Mouse (Mus musculus): ENCODE measurements around the gene Olfr685.

Olfr685 gene

DNA sequence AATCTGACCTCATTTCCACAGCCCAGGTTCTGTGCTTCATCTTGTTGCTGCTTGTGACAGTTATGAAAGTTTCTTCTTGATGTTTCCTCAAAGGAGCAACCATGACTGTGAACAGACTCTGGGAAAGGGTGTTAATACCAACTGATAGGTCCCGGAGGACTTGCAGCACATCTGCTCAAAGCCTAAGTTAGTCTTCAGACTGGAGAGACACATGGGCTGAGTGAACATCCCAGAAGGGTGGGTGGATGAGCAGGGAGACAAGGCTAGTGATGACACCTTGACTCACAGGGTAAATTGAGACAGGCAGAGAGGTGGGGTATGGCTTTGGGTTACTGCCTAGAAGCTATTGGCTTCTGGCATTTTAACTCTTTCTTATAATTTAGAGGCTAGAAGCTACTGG lies at the start of gene Olfr685:
TSS of gene Olfr685 (minus strand) at position 101 of the 400 bp plus-strand sequence.
- in situ Hi-C loops (cut with MboI; ENCODE audit: low sequenced_read_pairs) = no loop called here

DNA sequence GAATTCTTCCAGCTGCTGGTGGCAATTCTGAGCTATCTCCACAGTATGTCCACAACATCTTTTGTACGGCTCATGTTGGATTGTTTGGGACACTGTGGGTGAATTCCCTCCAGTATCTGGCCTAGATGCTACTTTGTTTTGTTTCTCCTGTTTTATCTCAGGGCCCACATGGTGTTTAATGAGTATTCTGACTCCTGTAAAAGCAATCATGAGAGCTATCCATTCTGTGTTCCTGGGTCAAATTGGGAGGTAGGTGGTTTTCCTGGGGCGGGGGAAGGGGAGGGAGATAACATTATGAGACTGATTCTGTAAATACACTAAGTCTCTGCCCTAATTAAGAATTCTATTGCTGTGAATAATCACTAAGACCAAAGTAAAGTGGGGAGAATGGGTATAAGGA lies 43.6 kb upstream of the Olfr685 start:
- in situ Hi-C loops (cut with MboI; ENCODE audit: low sequenced_read_pairs) = no loop called here

DNA sequence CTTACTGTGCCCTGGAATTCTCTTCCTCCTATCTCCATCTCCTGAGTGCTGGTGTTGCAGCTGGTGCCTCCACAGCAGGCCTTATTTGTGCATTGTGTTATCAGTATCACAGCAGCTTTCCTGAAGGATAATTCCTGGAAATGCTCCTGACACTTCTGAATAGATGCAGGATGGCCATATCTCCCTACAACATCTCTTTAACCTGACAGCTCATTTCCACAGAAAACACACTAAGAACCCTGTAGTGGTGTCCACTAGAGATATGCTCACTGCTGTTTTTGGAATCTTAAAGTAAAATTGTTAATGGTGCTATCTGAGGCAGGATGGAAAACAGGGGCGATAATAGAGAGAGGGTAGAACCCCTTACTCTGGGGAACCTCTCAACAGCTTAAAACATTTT lies 42.3 kb upstream of the Olfr685 start:
- in situ Hi-C loops (cut with MboI; ENCODE audit: low sequenced_read_pairs) = no loop called here

DNA sequence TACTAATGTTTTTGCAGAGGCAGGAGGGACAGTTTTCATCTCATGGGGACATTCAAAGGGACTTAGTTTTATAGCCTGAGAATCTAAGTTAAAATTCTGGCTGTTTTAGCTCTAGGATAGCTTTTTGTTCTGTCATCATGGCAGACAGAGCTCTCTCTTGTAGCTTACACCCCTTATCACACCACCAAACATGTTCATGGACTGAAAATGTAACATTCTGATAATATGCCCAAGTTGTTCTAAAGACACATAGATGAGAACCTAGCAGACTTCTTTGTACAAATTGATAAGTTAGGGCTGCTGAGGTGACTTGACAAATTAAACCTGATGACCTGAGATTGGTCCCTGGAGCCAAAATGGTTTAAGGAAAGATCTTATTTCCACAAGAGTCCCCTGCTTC lies 40.9 kb upstream of the Olfr685 start:
- in situ Hi-C loops (cut with MboI; ENCODE audit: low sequenced_read_pairs) = no loop called here

DNA sequence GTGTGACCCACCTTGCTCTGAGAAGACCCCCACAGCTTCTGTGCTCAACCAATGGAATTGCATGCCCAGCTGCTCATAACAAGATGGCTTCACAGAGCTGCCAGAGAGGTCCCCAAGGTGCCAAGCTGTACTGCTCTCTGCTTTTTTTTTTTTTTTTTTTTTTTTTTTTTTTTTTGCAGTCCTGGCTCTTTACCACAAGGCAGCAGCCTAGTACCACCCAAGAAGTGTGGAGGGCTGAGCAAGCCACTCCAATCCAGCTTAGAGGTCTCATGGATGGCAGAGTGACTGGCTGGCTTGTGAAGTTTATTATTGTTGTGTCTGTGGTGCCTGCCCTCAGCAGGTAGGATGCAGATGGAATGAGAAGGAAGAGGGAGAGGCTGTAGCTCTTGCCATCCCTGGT lies 40.3 kb upstream of the Olfr685 start:
- in situ Hi-C loops (cut with MboI; ENCODE audit: low sequenced_read_pairs) = no loop called here

DNA sequence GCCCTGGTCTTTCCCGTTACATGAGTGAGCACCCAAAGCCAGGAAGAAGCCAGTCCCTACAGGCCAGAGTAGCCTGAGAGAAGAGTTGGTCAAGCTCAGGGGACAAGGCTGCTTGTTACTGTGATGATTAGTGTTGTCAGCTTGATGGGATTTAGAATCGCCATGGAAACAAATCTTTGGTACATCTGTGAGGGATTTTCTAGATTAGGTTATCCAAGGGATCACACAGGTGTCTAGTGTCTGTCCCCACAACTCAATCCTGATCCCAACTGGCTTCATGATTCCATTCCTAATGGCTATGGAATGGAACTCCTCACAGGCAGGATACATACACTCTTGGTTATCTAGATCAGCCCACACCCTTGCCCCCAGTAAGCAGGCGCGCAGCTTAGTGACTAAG lies 32.5 kb upstream of the Olfr685 start:
- in situ Hi-C loops (cut with MboI; ENCODE audit: low sequenced_read_pairs) = no loop called here

DNA sequence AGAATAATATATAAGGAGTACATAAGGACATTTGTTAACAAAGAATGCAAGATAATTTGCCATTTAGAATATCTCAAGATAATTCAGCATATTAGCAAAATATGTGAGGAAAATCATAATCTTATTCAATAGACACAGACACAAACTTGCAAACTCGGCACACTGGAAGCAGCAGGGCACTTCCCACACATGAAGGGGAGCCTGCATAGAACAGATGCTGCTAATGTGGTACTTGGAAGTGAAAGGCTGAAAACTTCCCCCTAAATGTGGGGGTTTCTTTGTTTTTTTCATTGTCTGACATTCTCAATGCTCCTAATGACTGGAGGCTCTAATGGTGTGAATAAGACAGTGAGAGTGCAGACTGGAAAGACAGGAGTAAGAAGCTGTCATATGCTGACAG lies 28.9 kb upstream of the Olfr685 start:
- in situ Hi-C loops (cut with MboI; ENCODE audit: low sequenced_read_pairs) = no loop called here

DNA sequence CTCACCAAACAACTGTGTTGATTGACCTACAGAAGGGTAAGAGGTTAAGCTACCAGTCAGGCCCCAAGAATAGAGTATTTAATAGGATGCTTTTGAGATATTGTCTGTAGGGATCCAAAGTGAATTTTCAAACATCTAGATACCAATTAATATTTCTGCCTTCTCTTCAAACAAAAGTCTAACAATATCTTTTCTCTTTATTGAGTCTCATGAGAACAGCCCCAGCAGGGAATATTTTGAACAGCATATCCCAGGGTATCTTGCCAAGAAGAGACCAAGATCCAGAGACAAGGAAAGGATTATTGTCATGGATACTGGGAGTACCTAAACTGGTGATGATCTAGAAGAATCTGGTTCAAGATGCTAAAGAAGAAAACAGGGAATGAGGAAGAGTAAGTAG lies 21.6 kb upstream of the Olfr685 start, which contains the start of gene Olfr686:
TSS of gene Olfr686 (minus strand) at position 101 of the 400 bp plus-strand sequence.
- in situ Hi-C loops (cut with MboI; ENCODE audit: low sequenced_read_pairs) = no loop called here

DNA sequence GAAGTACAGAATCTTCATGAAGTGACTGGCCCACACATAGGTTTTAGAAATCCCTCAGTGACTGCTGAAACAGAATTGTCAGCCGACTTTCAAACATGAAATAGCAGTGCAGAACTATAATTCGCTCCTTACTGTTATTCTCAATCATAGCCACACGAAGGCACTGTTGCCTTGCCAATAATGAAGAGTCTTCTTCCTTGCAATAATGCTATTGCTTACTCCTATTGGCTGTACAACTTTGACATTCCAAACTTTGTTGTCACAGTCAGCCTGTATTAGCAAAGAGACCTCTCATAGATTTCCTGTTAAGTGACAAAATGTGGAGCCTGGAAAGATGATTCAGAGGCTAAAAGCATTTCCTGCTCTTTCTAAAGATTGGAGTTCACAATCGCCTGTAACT lies 15.0 kb downstream of the Olfr685 start:
- in situ Hi-C loops (cut with MboI; ENCODE audit: low sequenced_read_pairs) = no loop called here

DNA sequence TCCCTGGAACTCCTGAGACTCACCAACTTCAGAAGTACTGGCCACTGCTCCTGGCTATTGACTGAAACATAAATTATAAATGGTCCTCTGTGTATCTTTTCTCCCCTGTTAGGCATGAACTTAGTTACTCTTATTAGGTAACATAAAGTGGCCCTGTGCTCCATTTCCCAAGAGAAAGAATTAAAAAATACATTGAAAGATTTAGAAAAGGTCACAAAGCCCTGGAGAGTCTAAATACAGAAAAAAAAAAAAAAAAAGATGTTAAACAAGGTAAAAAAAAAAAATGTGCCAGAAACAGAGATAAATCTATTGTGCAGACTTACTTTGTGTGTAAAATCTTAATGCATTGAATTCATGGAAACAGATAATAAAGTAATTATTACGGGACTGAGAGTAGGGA lies 22.3 kb downstream of the Olfr685 start, which contains the start of gene Olfr684:
TSS of gene Olfr684 (minus strand) at position 101 of the 400 bp plus-strand sequence.
- in situ Hi-C loops (cut with MboI; ENCODE audit: low sequenced_read_pairs) = no loop called here

DNA sequence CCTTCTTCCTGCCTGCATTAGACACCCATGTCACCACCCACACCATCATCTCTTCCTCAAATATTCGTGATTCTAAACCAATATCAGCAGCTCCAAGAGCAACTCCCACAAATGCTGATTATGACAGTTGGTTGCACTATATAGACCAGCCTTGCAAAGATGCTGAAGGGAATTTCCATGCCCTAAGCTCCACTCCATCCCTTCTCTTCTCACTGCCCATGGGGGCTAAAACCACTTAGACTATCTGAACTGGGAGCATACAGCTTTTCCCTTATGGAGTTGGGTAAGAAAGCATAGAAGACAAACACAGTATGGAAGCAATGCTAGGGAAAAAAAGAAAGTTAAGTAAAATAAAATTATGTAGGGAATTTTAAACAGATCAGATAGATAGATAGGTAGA lies 38.9 kb downstream of the Olfr685 start, which contains the start of gene Olfr683:
TSS of gene Olfr683 (minus strand) at position 101 of the 400 bp plus-strand sequence.
- in situ Hi-C loops (cut with MboI; ENCODE audit: low sequenced_read_pairs) = no loop called here

DNA sequence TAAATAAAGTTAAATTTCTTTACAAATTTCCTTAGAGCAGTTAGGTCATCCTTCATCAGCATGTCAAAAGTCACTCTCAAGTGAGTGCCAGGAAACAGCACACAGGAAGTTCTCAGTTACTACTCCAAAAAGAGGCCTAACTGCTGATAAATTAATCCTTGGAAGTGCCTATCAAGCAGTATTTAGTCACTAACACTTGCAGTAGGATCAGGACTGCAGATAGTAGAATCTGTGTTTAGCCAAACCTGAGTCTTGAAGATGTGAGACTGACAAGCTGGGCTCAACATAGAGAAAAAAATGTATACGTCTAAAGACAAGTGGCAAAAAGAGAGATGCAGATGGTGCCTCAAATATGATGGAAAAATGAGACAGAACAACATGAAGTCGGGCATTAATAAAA lies 44.5 kb downstream of the Olfr685 start:
- in situ Hi-C loops (cut with MboI; ENCODE audit: low sequenced_read_pairs) = no loop called here

Data from CH12F3 (cell line).